Mouse (Mus musculus) intestine, embryonic 16.5 days (tissue): ENCODE results near the gene Gdf15. TPM values are rescaled to one million over a fixed set of nuclear protein-coding genes. Genes with fewer than 3 reads are reported as not detected.

Source experiments
- ATAC-seq: fragments of 200-750 bp; cut with Nextera tagmentation; 2 replicates; pipeline ENCODE4 v1.8.0; 2017; ENCODE audit warnings: moderate TSS enrichment, moderate library complexity
- H3K27ac ChIP-seq: fragments of 300-500 bp; sonication (generic); 2 replicates; pipeline ENCODE4 v1.5.1; 2014; ENCODE audit warnings: mild to moderate bottlenecking, low read length
- H3K27me3 ChIP-seq: fragments of 300-500 bp; sonication (generic); replicated peaks from 2 replicates; pipeline ENCODE4 v1.6.1; 2014; ENCODE audit warnings: low read length, control low read depth, mixed read lengths; ENCODE audit not compliant: control insufficient read depth, insufficient read depth
- H3K36me3 ChIP-seq: fragments of 300-500 bp; sonication (generic); 2 replicates; pipeline ENCODE4 v1.6.1; 2014; ENCODE audit warnings: low read length, control low read depth; ENCODE audit not compliant: control insufficient read depth, insufficient read depth
- H3K4me1 ChIP-seq: fragments of 300-500 bp; sonication (generic); 2 replicates; pipeline ENCODE4 v1.6.1; 2014; ENCODE audit warnings: low read length, control low read depth, mixed read lengths; ENCODE audit not compliant: control insufficient read depth, insufficient read depth
- H3K4me2 ChIP-seq: fragments of 300-500 bp; sonication (generic); 2 replicates; pipeline ENCODE4 v1.6.1; 2014; ENCODE audit warnings: low read depth, low read length, control low read depth
- H3K4me3 ChIP-seq: fragments of 300-500 bp; sonication (generic); 2 replicates; pipeline ENCODE4 v1.5.1; 2014; ENCODE audit warnings: mild to moderate bottlenecking, low read length
- H3K9ac ChIP-seq: fragments of 300-500 bp; sonication (generic); 2 replicates; pipeline ENCODE4 v1.6.1; 2014; ENCODE audit warnings: low read depth, low read length
- H3K9me3 ChIP-seq: fragments of 300-500 bp; sonication (generic); 2 replicates; pipeline ENCODE4 v1.6.1; 2016; ENCODE audit warnings: low read length, control low read depth; ENCODE audit not compliant: control insufficient read depth
- WGBS: fragments of 180-500 bp; shearing (Covaris S2); extraction: QIAGEN DNeasy Blood & Tissue Kit; methylation state at CpG from one replicate; pipeline ENCODE4 v1.1.7; 2014; 5-methylcytosine and 5-hydroxymethylcytosine counted together
- polyA plus RNA-seq: library from polyadenylated mRNA; unstranded; fragments of >200 nt; fragmentation: Nextera tagmentation; extraction: Ambion mirVana; gene quantifications from 2 replicates; pipeline ENCODE4 v1.2.1, GENCODE M21; 2015

The Gdf15 gene
- polyA plus RNA-seq, 1 experiment from 2014 or later = 3.6 TPM

DNA sequence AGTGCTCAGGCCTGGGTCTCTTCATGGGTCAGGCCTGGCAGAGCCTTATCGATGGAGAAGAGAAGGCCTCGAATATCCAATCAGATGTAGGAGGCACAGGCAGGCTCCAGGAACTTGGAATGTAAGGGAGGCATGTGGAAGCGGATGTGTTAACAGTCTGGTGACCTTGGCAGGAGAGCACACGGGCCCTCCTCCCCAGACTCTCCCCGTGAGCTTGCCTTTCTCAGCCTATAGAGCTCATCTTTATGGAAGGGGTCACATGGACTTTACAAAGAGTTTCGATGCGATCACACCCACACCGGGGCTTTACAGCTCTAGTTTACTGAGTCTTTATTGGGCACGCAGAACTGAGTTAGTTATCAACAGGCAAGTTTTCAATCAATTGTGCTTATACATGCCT is 6.5 kb upstream of the Gdf15 start:
- ATAC-seq = peak; percentile 58
- 50% methylated on average over 9 of the region's 9 CpGs for WGBS
- Histone ChIP-seq H3K9ac (no peak overlapping the region), H3K4me1 (peaks cover 20% of the 10 kb centered on the region), H3K9me3 (no peaks in the 10 kb centered on the region), H3K36me3 (no peaks in the 10 kb centered on the region), H3K4me2 (no peak overlapping the region), H3K4me3 (no peak overlapping the region), H3K27ac (peak overlapping the region; percentile 43; the same call in 1 of the 2 replicates), H3K27me3 (no peaks in the 10 kb centered on the region)

DNA sequence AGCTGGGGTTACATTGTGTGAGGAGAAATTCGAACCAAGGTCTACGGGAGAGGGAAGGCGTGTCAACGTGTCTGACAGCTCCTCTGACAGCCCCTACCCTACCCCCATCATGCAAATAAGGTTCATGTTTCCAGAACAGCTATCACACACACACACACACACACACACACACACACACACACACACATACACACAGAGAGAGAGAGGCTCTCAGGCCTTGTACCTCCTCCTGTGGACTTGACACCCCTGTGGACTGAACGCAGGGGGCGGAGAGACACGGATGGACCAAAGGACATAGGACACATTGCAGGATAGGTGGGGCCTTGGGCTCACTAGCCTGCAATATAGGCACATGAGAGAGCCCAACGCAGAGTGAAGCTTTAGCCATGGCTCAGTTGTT is 4.6 kb upstream of the Gdf15 start:
- WGBS = 56% methylated on average over 8 of the region's 8 CpGs
- Histone ChIP-seq H3K9me3 (no peaks in the 10 kb centered on the region), H3K27me3 (no peaks in the 10 kb centered on the region), H3K27ac (peak overlapping the region; percentile 33), H3K36me3 (no peaks in the 10 kb centered on the region), H3K9ac (0 out of 2 replicates have a peak overlapping the region, but pooled peaks have one; percentile 9), H3K4me1 (peaks cover 27% of the 10 kb centered on the region), H3K4me3 (no peak overlapping the region), H3K4me2 (no peak overlapping the region)
- peak; percentile 81 for ATAC-seq

DNA sequence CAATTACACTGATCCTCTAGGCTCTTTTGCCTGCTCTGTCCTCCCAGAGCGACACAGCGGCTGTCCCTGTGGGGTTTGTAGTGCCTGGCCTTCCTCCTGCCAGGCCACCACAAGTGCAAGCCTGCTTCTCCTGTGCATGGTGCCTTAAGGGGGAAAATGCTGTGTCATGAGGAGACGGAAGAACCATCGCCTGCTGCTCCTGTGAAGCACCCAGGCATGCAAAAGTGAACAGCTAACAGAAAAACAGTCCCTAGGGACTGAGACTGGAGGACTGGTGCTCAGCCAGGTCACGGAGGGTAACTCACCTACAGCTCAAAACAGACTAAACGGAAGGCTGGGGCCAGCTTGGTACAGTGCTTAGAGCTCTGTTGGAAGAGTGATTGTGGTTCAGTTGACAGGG is 3.3 kb upstream of the Gdf15 start:
- H3K9me3 ChIP-seq = no peaks in the 10 kb centered on the region
- peaks cover 38% of the 10 kb centered on the region for H3K4me1 ChIP-seq
- no peak overlapping the region for H3K4me2 ChIP-seq
- no peak overlapping the region for H3K4me3 ChIP-seq
- H3K27ac ChIP-seq = no peak overlapping the region
- 84% methylated on average over 6 of the region's 6 CpGs for WGBS
- no peaks in the 10 kb centered on the region for H3K36me3 ChIP-seq
- no peak overlapping the region for H3K9ac ChIP-seq
- H3K27me3 ChIP-seq = no peaks in the 10 kb centered on the region
- ATAC-seq = no peak

DNA sequence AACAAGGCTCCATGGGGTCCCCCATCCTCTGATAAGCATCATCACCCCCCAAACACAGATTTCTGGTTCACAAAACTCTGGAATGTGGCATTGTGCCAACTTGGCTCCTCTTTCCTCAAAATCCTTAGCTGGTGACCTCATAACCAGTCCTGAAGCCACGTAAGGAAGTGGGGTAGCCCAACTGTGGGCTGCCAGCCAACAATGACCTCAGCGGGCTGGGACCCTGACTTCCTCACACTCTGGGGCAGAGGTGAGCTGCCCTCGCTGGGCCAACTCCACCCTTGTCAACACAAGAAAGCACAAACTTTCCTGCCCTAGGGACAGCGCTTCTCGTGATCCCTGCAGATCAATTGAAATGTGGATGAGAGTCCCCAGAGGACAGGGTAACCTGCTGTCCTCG is 1.8 kb upstream of the Gdf15 start:
- no peak for ATAC-seq
- H3K9me3 ChIP-seq = no peaks in the 10 kb centered on the region
- no peak overlapping the region for H3K4me2 ChIP-seq
- H3K27ac ChIP-seq = no peak overlapping the region
- no peaks in the 10 kb centered on the region for H3K27me3 ChIP-seq
- 56% methylated on average over 6 of the region's 6 CpGs for WGBS
- no peak overlapping the region for H3K4me3 ChIP-seq
- H3K4me1 ChIP-seq = peaks cover 48% of the 10 kb centered on the region
- H3K9ac ChIP-seq = peak overlapping the region; percentile 15; the same call in 1 of the 2 replicates
- no peaks in the 10 kb centered on the region for H3K36me3 ChIP-seq

- Histone ChIP-seq H3K9ac (peak overlapping the region; percentile 55), H3K27me3 (no peaks in the 10 kb centered on the region), H3K4me3 (peak overlapping the region; percentile 57), H3K4me1 (peaks cover 35% of the 10 kb centered on the region), H3K9me3 (no peaks in the 10 kb centered on the region), H3K4me2 (peak overlapping the region; percentile 83), H3K36me3 (no peaks in the 10 kb centered on the region), H3K27ac (peak overlapping the region; percentile 78)
- WGBS = 16% methylated on average over 24 of the region's 24 CpGs
- peak; percentile 16 for ATAC-seq
Measured at GRCm38 (mm10) chr8:70631436-70631835, 820 bp downstream of the Gdf15 start.

DNA sequence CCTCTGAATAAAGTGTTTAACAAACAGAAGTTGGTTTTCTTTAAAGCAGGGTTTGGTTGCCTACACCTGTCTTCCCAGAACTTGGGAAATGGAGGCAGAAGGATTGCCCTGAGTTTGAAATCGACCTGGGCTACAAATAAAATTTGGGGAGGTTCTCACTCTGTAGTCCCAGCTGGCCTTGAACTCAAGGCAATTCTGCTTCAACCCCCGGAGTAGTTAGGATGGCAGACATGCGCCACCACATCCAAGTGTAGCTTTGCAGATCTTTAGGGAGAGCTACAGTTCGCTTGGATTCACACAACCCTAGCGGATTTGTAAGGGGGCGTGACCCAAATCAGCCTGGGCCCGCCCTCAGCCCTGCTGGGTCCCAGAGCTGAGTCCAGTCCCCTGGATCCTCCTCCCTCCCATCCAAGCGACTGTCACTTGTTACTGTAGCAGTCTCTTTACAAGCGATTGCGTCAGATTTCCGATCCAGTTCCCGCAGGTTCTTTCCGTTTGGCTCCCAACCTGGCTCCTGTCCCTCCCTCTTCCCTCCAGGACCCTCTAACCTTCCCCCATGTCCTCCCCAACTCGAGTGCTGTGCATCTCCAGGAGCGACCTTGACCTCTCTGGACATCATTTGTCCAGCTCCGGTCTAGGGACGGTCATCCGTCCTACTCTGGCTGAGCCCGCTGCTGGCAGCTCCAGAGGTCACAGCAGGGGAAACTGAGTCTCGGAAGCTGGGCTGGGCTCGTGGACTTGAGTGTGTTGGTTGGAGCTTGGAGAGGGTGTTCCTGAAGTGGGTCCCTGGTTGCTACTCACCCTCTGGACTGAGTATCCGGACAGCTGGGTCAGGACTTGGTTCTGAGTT is 1.5 kb downstream of the Gdf15 start:
- Histone ChIP-seq H3K4me3 (peak overlapping the region; percentile 57), H3K9me3 (no peaks in the 10 kb centered on the region), H3K27ac (peak overlapping the region; percentile 78), H3K36me3 (no peaks in the 10 kb centered on the region), H3K4me1 (peaks cover 35% of the 10 kb centered on the region), H3K27me3 (no peaks in the 10 kb centered on the region), H3K4me2 (peak overlapping the region; percentile 83), H3K9ac (peak overlapping the region; percentile 55)
- 17% methylated on average over 22 of the region's 22 CpGs for WGBS
- peak; percentile 62 for ATAC-seq

GRCm38 (mm10) chr8:70629574-70630531 is 2.4 kb downstream of the Gdf15 start:
- ATAC-seq = peak; percentile 87
- Histone ChIP-seq H3K4me2 (peak overlapping the region; percentile 83), H3K27me3 (no peaks in the 10 kb centered on the region), H3K27ac (peak overlapping the region; percentile 78), H3K36me3 (no peaks in the 10 kb centered on the region), H3K9ac (peak overlapping the region; percentile 76), H3K9me3 (no peaks in the 10 kb centered on the region), H3K4me1 (peaks cover 35% of the 10 kb centered on the region), H3K4me3 (peak overlapping the region; percentile 57)
- WGBS = 1% methylated on average over 60 of the region's 60 CpGs

DNA sequence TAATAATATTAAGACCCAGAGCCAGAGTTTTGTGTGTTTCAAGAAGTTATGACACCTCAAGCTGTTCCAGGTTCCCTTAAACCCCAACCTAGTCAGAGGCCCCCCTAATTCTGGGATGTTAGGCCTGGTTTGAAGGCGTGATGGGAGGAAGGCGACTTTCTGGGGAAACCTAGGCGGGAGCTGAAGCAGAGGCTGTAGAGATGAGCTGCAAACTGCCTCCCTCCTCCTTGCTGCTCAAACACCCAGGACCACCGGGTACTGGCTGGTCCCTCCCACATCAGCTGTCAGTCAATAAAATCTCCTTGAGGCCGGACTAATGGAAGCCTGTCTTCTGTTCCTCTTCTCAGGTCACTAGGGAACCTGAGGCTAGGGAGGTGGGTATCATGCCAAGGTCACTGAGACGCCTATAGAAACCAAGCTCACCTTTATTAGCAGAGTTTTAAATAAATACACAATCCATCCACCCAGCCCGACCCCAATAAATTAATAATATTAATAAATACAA is 3.2 kb downstream of the Gdf15 start:
- peaks cover 32% of the 10 kb centered on the region for H3K4me1 ChIP-seq
- 53% methylated on average over 7 of the region's 7 CpGs for WGBS
- H3K36me3 ChIP-seq = no peaks in the 10 kb centered on the region
- no peaks in the 10 kb centered on the region for H3K9me3 ChIP-seq
- no peak for ATAC-seq
- H3K9ac ChIP-seq = peak overlapping the region; percentile 76
- H3K27me3 ChIP-seq = no peaks in the 10 kb centered on the region
- peak overlapping the region; percentile 83 for H3K4me2 ChIP-seq
- H3K27ac ChIP-seq = peak overlapping the region; percentile 48; the same call in 1 of the 2 replicates
- peak overlapping the region; percentile 57 for H3K4me3 ChIP-seq

DNA sequence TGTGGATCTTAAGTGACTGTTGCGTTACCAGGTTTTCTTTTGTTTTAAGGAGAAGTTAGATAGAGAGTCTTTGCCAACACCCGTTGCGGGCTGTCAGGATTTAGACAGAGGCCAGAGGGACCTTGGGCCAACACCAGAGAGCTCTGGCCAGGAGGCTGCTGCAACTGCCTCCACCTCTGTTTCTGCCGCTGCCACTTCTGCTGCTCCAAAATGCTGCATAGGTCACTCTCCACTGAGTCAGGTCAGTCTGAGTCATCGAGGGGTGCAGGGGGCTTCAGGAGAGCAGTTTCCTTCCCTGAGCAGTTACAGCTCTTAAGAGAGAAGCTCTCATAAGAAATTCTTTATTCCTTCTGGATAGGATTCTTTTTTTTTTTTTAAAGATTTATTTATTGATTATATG is 5.2 kb downstream of the Gdf15 start:
- Histone ChIP-seq H3K9me3 (no peaks in the 10 kb centered on the region), H3K4me2 (no peak overlapping the region), H3K4me3 (no peak overlapping the region), H3K36me3 (no peaks in the 10 kb centered on the region), H3K27me3 (no peaks in the 10 kb centered on the region), H3K4me1 (peaks cover 23% of the 10 kb centered on the region), H3K9ac (no peak overlapping the region), H3K27ac (no peak overlapping the region)
- no peak for ATAC-seq
- 82% methylated on average over 5 of the region's 5 CpGs for WGBS
